Mouse (Mus musculus) midbrain, embryonic 13.5 days (tissue): ENCODE data around the gene Fam104a. TPM values are rescaled to one million over a fixed set of nuclear protein-coding genes. Genes with fewer than 3 reads are reported as not detected.

ENCODE experiments used
- ATAC-seq: fragments of 200-750 bp; cut with Nextera tagmentation; 2 replicates; pipeline ENCODE4 v1.8.0; 2017; ENCODE audit warnings: mild to moderate bottlenecking, moderate TSS enrichment, moderate library complexity
- H3K27ac ChIP-seq: fragments of 300-500 bp; sonication (generic); 2 replicates; pipeline ENCODE4 v1.5.1; 2015; ENCODE audit warnings: inconsistent platforms, mild to moderate bottlenecking, moderate library complexity
- H3K27me3 ChIP-seq: fragments of 300-500 bp; sonication (generic); 2 replicates; pipeline ENCODE4 v1.6.1; 2015; ENCODE audit warnings: mild to moderate bottlenecking, inconsistent platforms
- H3K36me3 ChIP-seq: fragments of 300-500 bp; sonication (generic); 2 replicates; pipeline ENCODE4 v1.6.1; 2015; ENCODE audit warnings: mild to moderate bottlenecking, inconsistent platforms
- H3K4me1 ChIP-seq: fragments of 300-500 bp; sonication (generic); replicated peaks from 2 replicates; pipeline ENCODE4 v1.6.1; 2015; ENCODE audit warnings: inconsistent platforms
- H3K4me2 ChIP-seq: fragments of 300-500 bp; sonication (generic); replicated peaks from 2 replicates; pipeline ENCODE4 v1.6.1; 2015; ENCODE audit warnings: moderate library complexity, mild to moderate bottlenecking, inconsistent platforms
- H3K4me3 ChIP-seq: fragments of 300-500 bp; sonication (generic); replicated peaks from 2 replicates; pipeline ENCODE4 v1.5.1; 2015; ENCODE audit warnings: mild to moderate bottlenecking, inconsistent platforms
- H3K9ac ChIP-seq: fragments of 300-500 bp; sonication (generic); replicated peaks from 2 replicates; pipeline ENCODE4 v1.6.1; 2015; ENCODE audit warnings: mild to moderate bottlenecking, inconsistent platforms
- H3K9me3 ChIP-seq: fragments of 300-500 bp; sonication (generic); 2 replicates; pipeline ENCODE4 v1.6.1; 2016; ENCODE audit warnings: mild to moderate bottlenecking, inconsistent platforms
- WGBS: fragments of 180-500 bp; shearing (Covaris S2); methylation state at CpG from one replicate; pipeline ENCODE4 v1.1.7; 2015; 5-methylcytosine and 5-hydroxymethylcytosine counted together
- polyA plus RNA-seq: library from polyadenylated mRNA; unstranded; fragments of >200 nt; fragmentation: Nextera tagmentation; extraction: Ambion mirVana; gene quantifications from 2 replicates; pipeline ENCODE4 v1.2.1, GENCODE M21; 2015

Gene Fam104a
- polyA plus RNA-seq, 1 experiment from 2014 or later: 47.9 TPM

- 94% methylated on average over 2 of the region's 2 CpGs for WGBS
Measured at GRCm38 (mm10) chr11:113716132-113716531, 32.2 kb upstream of the Fam104a start.

GRCm38 (mm10) chr11:113715078-113715674, 31.2 kb upstream of the Fam104a start:
- Histone ChIP-seq H3K27ac (no peak overlapping the region), H3K36me3 (no peaks in the 10 kb centered on the region), H3K9ac (no peak overlapping the region), H3K4me2 (no peak overlapping the region), H3K9me3 (no peaks in the 10 kb centered on the region), H3K4me1 (peaks cover 11% of the 10 kb centered on the region), H3K27me3 (no peaks in the 10 kb centered on the region), H3K4me3 (no peak overlapping the region)
- WGBS: 69% methylated on average over 7 of the region's 7 CpGs
- ATAC-seq: no peak

More at GRCm38 (mm10) chr11:113716132-113716531, 32.2 kb upstream of the Fam104a start:
- no peak overlapping the region for H3K27ac ChIP-seq
- H3K4me2 ChIP-seq: no peak overlapping the region
- no peak for ATAC-seq
- H3K9me3 ChIP-seq: no peaks in the 10 kb centered on the region
- H3K4me1 ChIP-seq: peaks cover 1% of the 10 kb centered on the region
- no peak overlapping the region for H3K4me3 ChIP-seq
- H3K27me3 ChIP-seq: no peaks in the 10 kb centered on the region
- H3K36me3 ChIP-seq: no peaks in the 10 kb centered on the region
- no peak overlapping the region for H3K9ac ChIP-seq

- peaks cover 13% of the 10 kb centered on the region; the same call in 1 of the 2 replicates for H3K36me3 ChIP-seq
- H3K9ac ChIP-seq: no peak overlapping the region; the same call in 1 of the 2 replicates
- H3K4me1 ChIP-seq: peaks cover 23% of the 10 kb centered on the region
- no peak overlapping the region for H3K4me3 ChIP-seq
- WGBS: 57% methylated on average over 1 of the region's 1 CpGs
- ATAC-seq: no peak
- H3K9me3 ChIP-seq: no peaks in the 10 kb centered on the region
- H3K27me3 ChIP-seq: peaks cover 12% of the 10 kb centered on the region
- peak overlapping the region; percentile 75 for H3K27ac ChIP-seq
- no peak overlapping the region for H3K4me2 ChIP-seq
Measured at GRCm38 (mm10) chr11:113711061-113711460, 27.1 kb upstream of the Fam104a start.

GRCm38 (mm10) chr11:113710257-113710777, 26.4 kb upstream of the Fam104a start:
- H3K4me2 ChIP-seq: peak overlapping the region; percentile 7
- H3K9ac ChIP-seq: peak overlapping the region; percentile 39; the same call in 1 of the 2 replicates
- peaks cover 15% of the 10 kb centered on the region; the same call in 1 of the 2 replicates for H3K36me3 ChIP-seq
- WGBS: under 1% methylated on average over 10 of the region's 10 CpGs
- peak; percentile 62 for ATAC-seq
- H3K9me3 ChIP-seq: no peaks in the 10 kb centered on the region
- H3K4me1 ChIP-seq: peaks cover 23% of the 10 kb centered on the region
- H3K27ac ChIP-seq: peak overlapping the region; percentile 75
- peaks cover 12% of the 10 kb centered on the region for H3K27me3 ChIP-seq
- H3K4me3 ChIP-seq: no peak overlapping the region

- peaks cover 12% of the 10 kb centered on the region for H3K27me3 ChIP-seq
- ATAC-seq: peak; percentile 59
- H3K9me3 ChIP-seq: no peaks in the 10 kb centered on the region
- H3K4me1 ChIP-seq: peaks cover 23% of the 10 kb centered on the region
- 4% methylated on average over 11 of the region's 11 CpGs for WGBS
- H3K4me3 ChIP-seq: no peak within 1 kb of the TSS
- peak within 1 kb of the TSS; percentile 39 for H3K9ac ChIP-seq
- H3K27ac ChIP-seq: peak within 1 kb of the TSS; percentile 75
- peaks cover 15% of the 10 kb centered on the region; the same call in 1 of the 2 replicates for H3K36me3 ChIP-seq
- peak within 1 kb of the TSS; percentile 7 for H3K4me2 ChIP-seq
Measured at GRCm38 (mm10) chr11:113709731-113710256, 25.8 kb upstream of the Fam104a start, which contains the start of gene Cpsf4l. TSS of gene Cpsf4l (minus strand) at chr11:113710017.

- WGBS: 9% methylated on average over 15 of the region's 15 CpGs
- Histone ChIP-seq H3K27ac (no peak overlapping the region), H3K9ac (no peak overlapping the region), H3K36me3 (peaks cover 15% of the 10 kb centered on the region; the same call in 1 of the 2 replicates), H3K4me2 (0 out of 2 replicates have a peak overlapping the region, but pooled peaks have one; percentile 7), H3K4me1 (peaks cover 23% of the 10 kb centered on the region), H3K4me3 (no peak overlapping the region), H3K9me3 (no peaks in the 10 kb centered on the region), H3K27me3 (peaks cover 12% of the 10 kb centered on the region)
- ATAC-seq: peak; percentile 31
Measured at GRCm38 (mm10) chr11:113709272-113709671, 25.3 kb upstream of the Fam104a start.

GRCm38 (mm10) chr11:113708629-113709213, 24.8 kb upstream of the Fam104a start:
- no peak overlapping the region for H3K4me2 ChIP-seq
- H3K27ac ChIP-seq: no peak overlapping the region
- peaks cover 12% of the 10 kb centered on the region for H3K27me3 ChIP-seq
- no peak overlapping the region for H3K4me3 ChIP-seq
- H3K9ac ChIP-seq: no peak overlapping the region
- peaks cover 15% of the 10 kb centered on the region; the same call in 1 of the 2 replicates for H3K36me3 ChIP-seq
- 49% methylated on average over 19 of the region's 19 CpGs for WGBS
- H3K9me3 ChIP-seq: no peaks in the 10 kb centered on the region
- peaks cover 26% of the 10 kb centered on the region for H3K4me1 ChIP-seq
- no peak for ATAC-seq

- no peak for ATAC-seq
- Histone ChIP-seq H3K27me3 (peaks cover 12% of the 10 kb centered on the region), H3K9ac (no peak overlapping the region), H3K4me3 (no peak overlapping the region), H3K4me1 (peaks cover 25% of the 10 kb centered on the region), H3K36me3 (peaks cover 19% of the 10 kb centered on the region), H3K27ac (no peak overlapping the region), H3K4me2 (no peak overlapping the region), H3K9me3 (no peaks in the 10 kb centered on the region)
- 90% methylated on average over 15 of the region's 15 CpGs for WGBS
Measured at GRCm38 (mm10) chr11:113705966-113706652, 22.2 kb upstream of the Fam104a start.

GRCm38 (mm10) chr11:113703758-113704157, 19.8 kb upstream of the Fam104a start:
- peak; percentile 75 for ATAC-seq
- Histone ChIP-seq H3K27ac (no peak overlapping the region), H3K27me3 (peaks cover 11% of the 10 kb centered on the region), H3K4me3 (no peak overlapping the region), H3K9me3 (no peaks in the 10 kb centered on the region), H3K9ac (no peak overlapping the region), H3K4me1 (peaks cover 4% of the 10 kb centered on the region), H3K4me2 (no peak overlapping the region), H3K36me3 (peaks cover 25% of the 10 kb centered on the region)
- WGBS: 46% methylated on average over 5 of the region's 5 CpGs

- H3K27ac ChIP-seq: no peak overlapping the region
- peaks cover 48% of the 10 kb centered on the region for H3K36me3 ChIP-seq
- WGBS: 90% methylated on average over 7 of the region's 7 CpGs
- ATAC-seq: no peak
- no peak overlapping the region for H3K4me2 ChIP-seq
- H3K9ac ChIP-seq: no peak overlapping the region
- no peaks in the 10 kb centered on the region for H3K9me3 ChIP-seq
- peaks cover 9% of the 10 kb centered on the region for H3K4me1 ChIP-seq
- no peak overlapping the region for H3K4me3 ChIP-seq
- H3K27me3 ChIP-seq: no peaks in the 10 kb centered on the region
Measured at GRCm38 (mm10) chr11:113699643-113700042, 15.7 kb upstream of the Fam104a start.

GRCm38 (mm10) chr11:113698013-113698545, 14.1 kb upstream of the Fam104a start:
- Histone ChIP-seq H3K4me1 (peaks cover 5% of the 10 kb centered on the region; the same call in 1 of the 2 replicates), H3K9me3 (no peaks in the 10 kb centered on the region), H3K4me3 (no peak overlapping the region), H3K27me3 (no peaks in the 10 kb centered on the region), H3K9ac (no peak overlapping the region), H3K4me2 (no peak overlapping the region), H3K27ac (no peak overlapping the region), H3K36me3 (peaks cover 64% of the 10 kb centered on the region)
- no peak for ATAC-seq
- 67% methylated on average over 12 of the region's 12 CpGs for WGBS
